1 mouse cellular context compared by ENCODE assay signal in the genomic region with DNA sequence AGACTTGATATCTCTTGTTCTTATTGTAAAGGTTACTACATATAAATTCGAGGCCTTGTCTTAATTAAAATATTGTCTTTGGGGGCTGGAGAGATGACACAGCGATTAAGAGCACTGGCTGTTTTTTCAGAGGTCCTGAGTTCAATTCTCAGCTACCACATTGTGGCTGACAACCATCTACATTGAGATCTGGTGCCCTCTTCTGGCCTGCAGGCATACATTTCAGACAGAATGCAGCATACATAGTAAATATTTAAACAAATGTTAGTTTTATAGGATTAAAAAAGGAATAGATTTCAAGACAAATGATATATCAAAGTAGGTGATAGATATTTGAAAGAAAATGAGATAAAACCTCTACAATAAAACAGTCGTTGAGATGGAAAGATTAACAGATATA.
A peak's percentile ranks its signal among the peaks of the same experiment; 100 is the strongest.
TF ChIP-seq lines count a peak whose summit lies in the region.

No protein-coding gene starts in this region.

TF ChIP-seq in MEL, 35 proteins besides CTCF, POLR2A, EP300 and RAD21:
- TF ChIP-seq ZC3H11A (IDR thresholded peaks at IDR 0.05; ENCODE audit: low read depth, low read length) = peak; percentile 37
- 0 out of 2 replicates have a peak, but pooled peaks have one; percentile 20 for TF ChIP-seq ZNF384 (IDR thresholded peaks at IDR 0.05; ENCODE audit: low read depth, low read length)
- TF ChIP-seq SIN3A (IDR thresholded peaks at IDR 0.05; ENCODE audit: low read length) = 0 out of 2 replicates have a peak, but pooled peaks have one; percentile 18
- peak; percentile 53 for TF ChIP-seq SMC3 (IDR thresholded peaks at IDR 0.05; ENCODE audit: low read depth, low read length)
- no peak for TF ChIP-seq NELFE (IDR thresholded peaks at IDR 0.05; ENCODE audit: low read depth, low read length)
TF ChIP-seq in MEL: peak in this region for 4.
